Mouse (Mus musculus) thymus, adult 2 months (tissue): Measurements from ENCODE around the gene Zdhhc5. TPM values are rescaled to one million over a fixed set of nuclear protein-coding genes. Genes with fewer than 3 reads are reported as not detected.

Experiments used
- DNase-seq: peaks from one replicate; pipeline ENCODE4 v3.0.0; 2021
- H3K27ac ChIP-seq: fragments of 200-500 bp; 2 replicates; pipeline ENCODE4 v1.5.1; 2012; ENCODE audit warnings: low read length, control low read depth; ENCODE audit not compliant: control insufficient read depth, insufficient read depth
- H3K27me3 ChIP-seq: fragments of 200-500 bp; 2 replicates; pipeline ENCODE4 v1.6.1; 2012; ENCODE audit warnings: mild to moderate bottlenecking, low read length, moderate library complexity, mixed read lengths; ENCODE audit not compliant: control insufficient read depth, insufficient read depth
- H3K36me3 ChIP-seq: fragments of 200-500 bp; 2 replicates; pipeline ENCODE4 v1.6.1; 2012; ENCODE audit warnings: mild to moderate bottlenecking, low read length, moderate library complexity; ENCODE audit not compliant: control insufficient read depth, insufficient read depth
- H3K4me1 ChIP-seq: fragments of 200-500 bp; replicated peaks from 2 replicates; pipeline ENCODE4 v1.6.1; 2012; ENCODE audit warnings: low read length; ENCODE audit not compliant: control insufficient read depth, insufficient read depth
- H3K4me3 ChIP-seq: fragments of 200-500 bp; 2 replicates; pipeline ENCODE4 v1.5.1; 2012; ENCODE audit warnings: mild to moderate bottlenecking, low read length, control low read depth, moderate library complexity; ENCODE audit not compliant: control insufficient read depth, insufficient read depth
- CTCF ChIP-seq: fragments of 200-500 bp; IDR thresholded peaks from 2 replicates; pipeline ENCODE4 v1.5.1; 2012; ENCODE audit warnings: mild to moderate bottlenecking, control low read depth, low read length, moderate library complexity, borderline replicate concordance; ENCODE audit not compliant: control insufficient read depth, poor library complexity, insufficient read depth; ENCODE audit errors: extremely low read depth
- POLR2A ChIP-seq: fragments of 200-500 bp; IDR thresholded peaks from 2 replicates; pipeline ENCODE4 v1.6.1; 2012; ENCODE audit warnings: mild to moderate bottlenecking, low read length, control low read depth, moderate library complexity; ENCODE audit not compliant: control insufficient read depth, poor library complexity, insufficient read depth; ENCODE audit errors: extremely low read depth
- WGBS: fragments of 180-500 bp; shearing (Covaris S2); methylation state at CpG from one replicate; pipeline ENCODE4 v1.1.7; 2018; 5-methylcytosine and 5-hydroxymethylcytosine counted together
- polyA plus RNA-seq: library from polyadenylated mRNA; depleted of rRNA; stranded (reverse); fragments of >200 nt; gene quantifications from 2 replicates; pipeline ENCODE4 v1.2.3, GENCODE M21; 2012; rRNA removed

The Zdhhc5 gene
- polyA plus RNA-seq, 1 experiment = 57.1 TPM

DNA sequence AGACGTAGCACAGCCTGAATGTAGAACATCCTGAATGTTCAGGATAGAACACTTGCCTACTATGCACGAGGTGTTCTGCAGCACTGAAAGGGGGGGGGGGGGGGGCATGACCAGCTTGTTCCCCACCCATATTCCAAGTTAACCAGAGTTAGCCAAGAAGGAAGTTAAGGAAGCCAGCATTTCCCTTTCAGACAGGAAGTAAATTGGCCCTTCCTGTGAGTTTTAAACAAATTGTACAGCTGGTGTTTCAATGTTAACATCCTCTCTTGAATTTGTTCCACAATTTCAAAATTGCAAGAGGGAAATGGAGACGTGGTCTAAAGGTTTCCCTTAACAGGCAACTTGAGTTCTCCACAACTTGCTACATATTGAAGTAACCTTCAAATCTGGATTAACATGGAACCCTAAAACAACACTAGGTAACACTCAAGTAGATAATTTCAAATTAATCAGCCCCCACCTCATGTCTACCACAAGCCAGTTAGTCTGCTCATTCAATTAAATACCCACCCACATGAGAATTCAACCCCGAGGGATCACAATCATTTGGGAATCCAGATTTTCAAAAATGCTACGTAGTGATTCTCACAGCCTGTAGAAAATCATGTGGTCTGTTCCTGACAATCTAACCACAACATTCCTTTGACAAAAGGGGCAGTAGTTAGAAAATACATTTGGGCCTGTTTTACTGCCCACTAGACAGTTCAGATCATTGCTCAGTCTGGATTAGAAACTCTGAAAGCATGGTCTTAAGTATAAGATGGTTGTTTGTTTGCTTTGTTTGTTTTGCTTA is 76.4 kb downstream of the Zdhhc5 start:
- DNase-seq = no peak
- 60% methylated on average over 5 of the region's 5 CpGs for WGBS
- no peaks in the 10 kb centered on the region for H3K4me1 ChIP-seq

More for the DNA sequence above, 76.4 kb downstream of the Zdhhc5 start:
- H3K36me3 ChIP-seq = no peaks in the 10 kb centered on the region
- H3K27ac ChIP-seq = no peak overlapping the region
- no peak overlapping the region for H3K4me3 ChIP-seq
- H3K27me3 ChIP-seq = no peaks in the 10 kb centered on the region
- no peak for TF ChIP-seq CTCF
- TF ChIP-seq POLR2A = no peak

Other genes with a start within 250 kb of the Zdhhc5 start
- gene Tfpi, start 238.4 kb downstream of the Zdhhc5 start, polyA plus RNA-seq = 1.5 and 2.3 TPM in 2 replicates
- gene Ctnnd1, start 64.4 kb downstream of the Zdhhc5 start, polyA plus RNA-seq = 10.5 and 13.6 TPM in 2 replicates
- not detected in 2 replicates for gene Btbd18, start 56.1 kb downstream of the Zdhhc5 start, polyA plus RNA-seq
- gene Selenoh, start 44.4 kb downstream of the Zdhhc5 start, polyA plus RNA-seq = 172 and 191 TPM in 2 replicates
- not detected in 2 replicates for gene Gm28635, start 37.1 kb downstream of the Zdhhc5 start, polyA plus RNA-seq
- 10.6 and 11.6 TPM in 2 replicates for gene Med19, start 36.8 kb downstream of the Zdhhc5 start, polyA plus RNA-seq
- gene Tmx2, start 36.0 kb downstream of the Zdhhc5 start, polyA plus RNA-seq = 50.2 and 53.8 TPM in 2 replicates
- 25.0 and 29.3 TPM in 2 replicates for gene Clp1, start 12.2 kb upstream of the Zdhhc5 start, polyA plus RNA-seq
- gene Ypel4, start 18.9 kb upstream of the Zdhhc5 start, polyA plus RNA-seq = 1.2 and 2.0 TPM in 2 replicates
- gene Gm19426, start 28.5 kb upstream of the Zdhhc5 start, polyA plus RNA-seq = 0.15 TPM in 1 of 2 replicates, not detected in the other
- gene Serping1, start 60.3 kb upstream of the Zdhhc5 start, polyA plus RNA-seq = 64.6 and 93.7 TPM in 2 replicates
- 27.7 and 35.3 TPM in 2 replicates for gene Ube2l6, start 83.6 kb upstream of the Zdhhc5 start, polyA plus RNA-seq
- 0.60 and 0.94 TPM in 2 replicates for gene Smtnl1, start 107.5 kb upstream of the Zdhhc5 start, polyA plus RNA-seq
- gene Timm10, start 111.8 kb upstream of the Zdhhc5 start, polyA plus RNA-seq = 23.0 and 29.0 TPM in 2 replicates
- gene Slc43a1, start 123.7 kb upstream of the Zdhhc5 start, polyA plus RNA-seq = 106 and 123 TPM in 2 replicates
- 1.8 and 2.1 TPM in 2 replicates for gene Rtn4rl2, start 171.5 kb upstream of the Zdhhc5 start, polyA plus RNA-seq
- 64.3 and 65.0 TPM in 2 replicates for gene Slc43a3, start 221.4 kb upstream of the Zdhhc5 start, polyA plus RNA-seq